Mouse (Mus musculus) CH12.LX (cell line): ENCODE measurements around the gene Togaram1.

Experiments used
- CTCF ChIP-seq, 2 experiments: IDR thresholded peaks in 1 of 2; conservative IDR thresholded peaks in 1 of 2; 2 replicates each; pipeline ENCODE4 v1.5.1; 2011 to 2012; ENCODE audit warnings: low read depth in 2 of 2, low read length in 2 of 2, improper control_type of control experiment in 1 of 2, inconsistent platforms in 1 of 2, mild to moderate bottlenecking in 1 of 2, moderate library complexity in 1 of 2
- E2F4 ChIP-seq: IDR thresholded peaks from 2 replicates; pipeline ENCODE4 v1.6.1; 2011; ENCODE audit warnings: low read depth, low read length, improper control_type of control experiment; ENCODE audit not compliant: insufficient replicate concordance
- HCFC1 ChIP-seq: IDR thresholded peaks from 2 replicates; pipeline ENCODE4 v1.6.1; 2012; ENCODE audit warnings: low read depth, mild to moderate bottlenecking, inconsistent platforms, low read length, improper control_type of control experiment
- MAX ChIP-seq: IDR thresholded peaks from 2 replicates; pipeline ENCODE4 v1.6.1; 2011; ENCODE audit warnings: low read length, improper control_type of control experiment
- MYC ChIP-seq: IDR thresholded peaks from 2 replicates; pipeline ENCODE4 v1.6.1; 2011; ENCODE audit warnings: low read depth, mild to moderate bottlenecking, improper control_type of control experiment, low read length
- POLR2A ChIP-seq: IDR thresholded peaks from 2 replicates; pipeline ENCODE4 v1.6.1; 2011; ENCODE audit warnings: low read depth, mild to moderate bottlenecking, improper control_type of control experiment, low read length
- USF1 ChIP-seq: IDR thresholded peaks from 2 replicates; pipeline ENCODE4 v1.6.1; 2014; ENCODE audit warnings: low read depth, mild to moderate bottlenecking, inconsistent platforms, low read length, improper control_type of control experiment
- ZC3H11A ChIP-seq: IDR thresholded peaks from 2 replicates; pipeline ENCODE4 v1.6.1; 2012; ENCODE audit warnings: low read depth, mild to moderate bottlenecking, inconsistent platforms, low read length, improper control_type of control experiment

- TF ChIP-seq USF1 (no peak), POLR2A (no peak), ZC3H11A (no peak), E2F4 (no peak), CTCF (conservative IDR thresholded peaks at IDR 0.05 in 1 of 2, IDR thresholded peaks at IDR 0.05 in 1 of 2; ENCODE audit: low read depth in 2 of 2, low read length in 2 of 2) (no peak), MAX (no peak), MYC (no peak), HCFC1 (no peak)
Observed at GRCm38 (mm10) chr12:65022842-65023241, 57.2 kb downstream of the Togaram1 start.
